Mouse (Mus musculus): ENCODE data around the gene Rapgef4. TPM values are rescaled to one million over a fixed set of nuclear protein-coding genes. Genes with fewer than 3 reads are reported as not detected.

Rapgef4 gene
- polyA plus RNA-seq, 1 experiment = 555 TPM

DNA sequence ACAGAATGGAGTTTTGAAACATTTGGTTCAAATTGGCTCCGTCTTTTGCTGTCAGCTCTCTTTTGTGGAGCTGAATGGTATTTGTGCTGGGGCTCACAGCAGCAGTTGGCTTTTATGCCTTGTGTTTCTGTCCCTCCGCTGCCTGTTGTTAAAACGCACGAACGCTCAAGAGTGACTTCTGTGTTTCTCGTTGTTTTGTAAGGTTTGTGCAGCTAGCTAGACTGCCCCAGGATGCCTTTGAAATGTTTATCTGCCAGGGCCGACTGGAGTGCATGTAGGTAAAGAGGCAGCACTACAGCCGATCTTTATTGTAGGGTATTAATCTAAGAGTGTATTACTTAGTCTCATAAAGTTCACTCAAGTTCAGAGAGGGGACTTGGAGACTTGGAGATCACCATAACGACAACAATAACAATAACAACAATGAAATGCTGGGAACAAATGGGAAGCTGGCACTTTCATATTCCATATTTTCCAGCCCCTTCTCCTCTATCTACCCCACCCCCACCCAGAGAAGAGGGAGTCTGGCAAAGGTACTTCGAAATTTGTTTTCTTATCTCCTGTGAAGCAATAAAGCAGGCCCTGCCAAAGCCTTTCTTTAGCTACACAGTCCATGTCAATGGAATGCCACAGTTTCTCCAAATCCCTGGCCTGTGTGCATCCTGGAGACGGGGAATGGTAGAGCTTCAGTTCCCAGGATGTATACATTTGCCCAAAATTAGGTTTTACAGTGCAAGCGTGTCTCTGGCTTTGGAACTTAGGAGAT lies 262.1 kb downstream of the Rapgef4 start:
- Histone ChIP-seq H3K4me3 (ENCODE audit: insufficient read depth, low read length) (no peak overlapping the region), H3K27ac (ENCODE audit: insufficient read depth, low read length) (no peak overlapping the region), H3K4me1 (ENCODE audit: control insufficient read depth, insufficient read depth, low read length) (peaks cover 1% of the 10 kb centered on the region; the same call in 1 of the 2 replicates)
- no peak for TF ChIP-seq POLR2A (IDR thresholded peaks at IDR 0.05; ENCODE audit: extremely low read depth, insufficient read depth, low read length)
- TF ChIP-seq CTCF (IDR thresholded peaks at IDR 0.05; ENCODE audit: extremely low read depth, insufficient read depth, low read length) = no peak

DNA sequence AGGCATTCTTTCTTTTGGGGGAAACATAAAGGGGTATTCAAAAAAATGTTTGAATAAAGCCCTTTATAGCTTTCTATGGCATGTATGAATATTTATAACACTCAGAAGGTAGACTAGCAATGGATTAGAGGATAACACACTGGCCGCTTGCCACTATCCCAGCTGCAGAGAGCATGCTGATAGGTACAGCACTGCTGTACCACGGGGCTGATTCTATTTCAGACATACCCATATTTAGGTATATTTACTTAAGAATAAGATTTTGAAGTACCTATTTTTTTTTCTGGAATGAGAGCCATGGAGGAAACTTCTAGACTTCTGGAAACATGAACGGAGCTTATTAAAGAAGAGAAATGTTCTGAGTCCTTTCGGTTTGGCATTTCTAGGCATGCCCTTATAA lies 264.6 kb downstream of the Rapgef4 start:
- H3K4me1 ChIP-seq (ENCODE audit: control insufficient read depth, insufficient read depth, low read length) = no peaks in the 10 kb centered on the region
- no peak overlapping the region for H3K27ac ChIP-seq (ENCODE audit: insufficient read depth, low read length)
- H3K4me3 ChIP-seq (ENCODE audit: insufficient read depth, low read length) = no peak overlapping the region
- TF ChIP-seq POLR2A (IDR thresholded peaks at IDR 0.05; ENCODE audit: extremely low read depth, insufficient read depth, low read length) (no peak), CTCF (IDR thresholded peaks at IDR 0.05; ENCODE audit: extremely low read depth, insufficient read depth, low read length) (no peak)

GRCm38 (mm10) chr2:72246376-72246775 lies 265.3 kb downstream of the Rapgef4 start:
- TF ChIP-seq POLR2A (IDR thresholded peaks at IDR 0.05; ENCODE audit: extremely low read depth, insufficient read depth, low read length) (no peak), CTCF (IDR thresholded peaks at IDR 0.05; ENCODE audit: extremely low read depth, insufficient read depth, low read length) (no peak)
- H3K4me1 ChIP-seq (ENCODE audit: control insufficient read depth, insufficient read depth, low read length) = no peaks in the 10 kb centered on the region
- no peak overlapping the region for H3K4me3 ChIP-seq (ENCODE audit: insufficient read depth, low read length)
- H3K27ac ChIP-seq (ENCODE audit: insufficient read depth, low read length) = no peak overlapping the region

- H3K4me3 ChIP-seq (ENCODE audit: insufficient read depth, low read length) = no peak overlapping the region
- no peak overlapping the region for H3K27ac ChIP-seq (ENCODE audit: insufficient read depth, low read length)
- peaks cover under 1% of the 10 kb centered on the region; the same call in 1 of the 2 replicates for H3K4me1 ChIP-seq (ENCODE audit: control insufficient read depth, insufficient read depth, low read length)
- no peak for TF ChIP-seq CTCF (IDR thresholded peaks at IDR 0.05; ENCODE audit: extremely low read depth, insufficient read depth, low read length)
- no peak for TF ChIP-seq POLR2A (IDR thresholded peaks at IDR 0.05; ENCODE audit: extremely low read depth, insufficient read depth, low read length)
Observed at GRCm38 (mm10) chr2:72247819-72248218, 266.8 kb downstream of the Rapgef4 start.

GRCm38 (mm10) chr2:72252510-72253505 lies 271.8 kb downstream of the Rapgef4 start:
- H3K4me3 ChIP-seq (ENCODE audit: insufficient read depth, low read length) = no peak overlapping the region
- H3K27ac ChIP-seq (ENCODE audit: insufficient read depth, low read length) = no peak overlapping the region
- peaks cover 2% of the 10 kb centered on the region; the same call in 1 of the 2 replicates for H3K4me1 ChIP-seq (ENCODE audit: control insufficient read depth, insufficient read depth, low read length)
- TF ChIP-seq POLR2A (IDR thresholded peaks at IDR 0.05; ENCODE audit: extremely low read depth, insufficient read depth, low read length) (no peak), CTCF (IDR thresholded peaks at IDR 0.05; ENCODE audit: extremely low read depth, insufficient read depth, low read length) (no peak)

GRCm38 (mm10) chr2:72253882-72254281 lies 272.8 kb downstream of the Rapgef4 start:
- Histone ChIP-seq H3K4me3 (ENCODE audit: insufficient read depth, low read length) (no peak overlapping the region), H3K4me1 (ENCODE audit: control insufficient read depth, insufficient read depth, low read length) (peaks cover 2% of the 10 kb centered on the region; the same call in 1 of the 2 replicates), H3K27ac (ENCODE audit: insufficient read depth, low read length) (no peak overlapping the region)
- TF ChIP-seq POLR2A (IDR thresholded peaks at IDR 0.05; ENCODE audit: extremely low read depth, insufficient read depth, low read length) = no peak
- TF ChIP-seq CTCF (IDR thresholded peaks at IDR 0.05; ENCODE audit: extremely low read depth, insufficient read depth, low read length) = no peak

DNA sequence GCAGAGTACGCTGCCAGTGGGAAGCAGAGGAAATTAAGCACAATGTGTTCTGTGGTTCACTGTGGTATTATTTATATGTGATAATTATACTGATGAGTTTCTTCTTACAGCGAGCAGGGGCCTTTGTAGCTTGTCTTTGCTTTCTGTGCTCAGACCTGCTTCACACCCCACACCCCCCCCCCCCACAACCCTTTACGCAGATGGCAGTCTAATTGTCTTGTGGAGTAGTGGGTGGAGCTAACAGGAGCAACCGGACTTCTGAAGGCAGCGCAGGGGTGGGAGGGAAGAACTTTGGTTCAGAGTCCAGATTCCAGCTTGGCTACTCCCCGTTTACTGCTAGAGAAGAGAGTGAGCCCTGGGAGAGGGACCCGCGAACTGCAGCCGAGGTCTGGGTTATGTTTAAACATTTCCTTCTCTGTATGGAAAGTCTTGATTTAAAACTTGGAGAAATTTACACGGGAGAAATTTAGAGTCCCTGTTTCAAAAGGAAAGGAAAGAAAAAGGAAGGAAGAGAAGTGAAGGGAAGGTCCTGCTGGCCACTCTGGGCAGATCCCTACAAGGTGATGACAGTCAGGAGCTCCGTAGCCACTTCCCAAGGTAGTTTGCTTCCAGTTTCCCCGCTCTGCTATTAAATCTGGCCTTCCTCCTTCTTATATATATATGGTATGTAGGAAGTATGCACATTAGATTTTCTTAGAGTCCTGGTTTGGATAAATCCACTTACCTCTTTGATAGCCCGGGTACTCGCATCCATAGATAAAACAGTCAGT lies 274.0 kb downstream of the Rapgef4 start:
- H3K27ac ChIP-seq (ENCODE audit: insufficient read depth, low read length) = no peak overlapping the region
- H3K4me3 ChIP-seq (ENCODE audit: insufficient read depth, low read length) = no peak overlapping the region
- H3K4me1 ChIP-seq (ENCODE audit: control insufficient read depth, insufficient read depth, low read length) = peaks cover 2% of the 10 kb centered on the region; the same call in 1 of the 2 replicates
- TF ChIP-seq CTCF (IDR thresholded peaks at IDR 0.05; ENCODE audit: extremely low read depth, insufficient read depth, low read length) (no peak), POLR2A (IDR thresholded peaks at IDR 0.05; ENCODE audit: extremely low read depth, insufficient read depth, low read length) (no peak)

DNA sequence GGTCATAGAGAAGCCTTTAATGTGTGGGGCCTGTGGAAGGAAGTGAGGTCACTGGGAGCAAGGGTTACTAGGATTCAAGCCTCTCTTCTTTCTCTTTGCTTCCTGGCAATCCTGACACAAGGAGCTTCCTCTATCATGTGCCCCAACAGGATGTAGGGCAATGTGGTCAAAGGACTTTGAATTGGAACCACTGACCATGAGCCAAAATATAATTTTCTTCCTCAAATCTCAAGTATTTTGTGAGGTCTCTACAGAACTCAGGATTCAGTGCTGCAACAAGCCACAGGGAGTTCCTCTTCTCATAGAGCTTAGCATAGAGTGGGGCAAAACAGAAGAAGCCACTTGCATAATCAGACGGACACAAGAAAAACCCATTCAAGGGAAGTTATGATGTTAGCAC lies 279.7 kb downstream of the Rapgef4 start:
- TF ChIP-seq CTCF (IDR thresholded peaks at IDR 0.05; ENCODE audit: extremely low read depth, insufficient read depth, low read length) = no peak
- no peak for TF ChIP-seq POLR2A (IDR thresholded peaks at IDR 0.05; ENCODE audit: extremely low read depth, insufficient read depth, low read length)
- Histone ChIP-seq H3K4me1 (ENCODE audit: control insufficient read depth, insufficient read depth, low read length) (no peaks in the 10 kb centered on the region), H3K27ac (ENCODE audit: insufficient read depth, low read length) (no peak overlapping the region), H3K4me3 (ENCODE audit: insufficient read depth, low read length) (no peak overlapping the region)
